Mouse (Mus musculus) macrophage (primary cell): ENCODE measurements around the gene Exoc5. TPM values are rescaled to one million over a fixed set of nuclear protein-coding genes. Genes with fewer than 3 reads are reported as not detected.

Source experiments
- H3K27ac ChIP-seq: fragments of 350-480 bp; formaldehyde crosslinking; 2 replicates; pipeline ENCODE4 v1.9.0; 2021
- H3K36me3 ChIP-seq: fragments of 350-480 bp; formaldehyde crosslinking; 2 replicates; pipeline ENCODE4 v1.9.0; 2021; ENCODE audit errors: inconsistent target
- H3K4me3 ChIP-seq: fragments of 350-480 bp; formaldehyde crosslinking; 2 replicates; pipeline ENCODE4 v1.9.0; 2021; ENCODE audit errors: inconsistent target
- H3K79me2 ChIP-seq: fragments of 350-480 bp; formaldehyde crosslinking; 2 replicates; pipeline ENCODE4 v1.9.0; 2021; ENCODE audit errors: inconsistent target
- WGBS: methylation state at CpG from one replicate; pipeline ENCODE4 v1.1.7; 2026; ENCODE audit warnings: inconsistent platforms; ENCODE audit not compliant: missing documents; 5-methylcytosine and 5-hydroxymethylcytosine counted together
- polyA plus RNA-seq: library from polyadenylated mRNA; stranded (reverse); fragments of 250-400 nt; gene quantifications from 3 replicates; pipeline ENCODE4 v1.2.4, GENCODE M21; 2018; ENCODE audit warnings: inconsistent platforms

Gene Exoc5
- polyA plus RNA-seq, 1 experiment from 2014 or later = 41.0 TPM

DNA sequence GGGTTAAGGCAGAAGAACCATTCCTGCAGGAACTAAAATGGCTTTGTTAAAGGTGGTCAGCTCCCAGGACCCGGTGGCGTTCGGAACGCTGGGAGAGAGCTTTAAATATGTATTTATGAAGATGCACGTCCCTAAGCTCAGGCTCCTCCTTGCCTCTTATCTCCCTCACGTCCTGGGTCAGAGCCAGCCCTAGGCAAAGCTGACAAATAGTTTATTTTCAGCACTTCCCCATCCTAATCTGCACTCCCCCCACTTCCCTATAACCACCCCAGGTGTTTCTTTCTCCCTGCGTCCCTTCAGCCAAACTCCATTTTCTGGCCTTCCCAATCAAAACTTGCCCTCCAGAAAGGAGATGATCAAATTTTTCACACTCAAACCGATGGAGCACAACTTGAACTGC is 80.2 kb downstream of the Exoc5 start:
- H3K4me3 ChIP-seq = no peak overlapping the region
- no peaks in the 10 kb centered on the region for H3K79me2 ChIP-seq
- 40% methylated on average over 8 of the region's 8 CpGs for WGBS
- no peak overlapping the region for H3K27ac ChIP-seq
- no peaks in the 10 kb centered on the region for H3K36me3 ChIP-seq

DNA sequence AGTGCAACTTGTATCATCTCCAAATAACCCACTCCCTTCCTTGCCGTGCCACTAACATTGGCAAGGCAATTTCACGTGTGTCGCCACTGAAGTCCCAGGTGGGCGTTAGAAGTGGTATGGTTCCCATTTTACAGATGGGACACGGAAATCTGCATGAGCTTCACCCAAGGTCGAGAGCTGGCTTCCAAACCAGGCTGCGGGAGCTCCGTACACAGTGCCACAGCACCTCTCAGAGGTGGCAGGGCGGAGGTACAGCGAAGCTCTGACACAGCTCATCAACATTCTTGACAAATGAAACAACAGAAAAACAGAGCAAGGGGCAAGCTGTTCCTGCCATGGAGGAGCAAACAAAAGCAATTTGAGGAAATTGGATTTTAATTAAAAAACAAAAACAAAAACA is 80.8 kb downstream of the Exoc5 start:
- H3K79me2 ChIP-seq = no peaks in the 10 kb centered on the region
- H3K27ac ChIP-seq = no peak overlapping the region
- no peaks in the 10 kb centered on the region for H3K36me3 ChIP-seq
- WGBS = 70% methylated on average over 10 of the region's 10 CpGs
- no peak overlapping the region for H3K4me3 ChIP-seq

DNA sequence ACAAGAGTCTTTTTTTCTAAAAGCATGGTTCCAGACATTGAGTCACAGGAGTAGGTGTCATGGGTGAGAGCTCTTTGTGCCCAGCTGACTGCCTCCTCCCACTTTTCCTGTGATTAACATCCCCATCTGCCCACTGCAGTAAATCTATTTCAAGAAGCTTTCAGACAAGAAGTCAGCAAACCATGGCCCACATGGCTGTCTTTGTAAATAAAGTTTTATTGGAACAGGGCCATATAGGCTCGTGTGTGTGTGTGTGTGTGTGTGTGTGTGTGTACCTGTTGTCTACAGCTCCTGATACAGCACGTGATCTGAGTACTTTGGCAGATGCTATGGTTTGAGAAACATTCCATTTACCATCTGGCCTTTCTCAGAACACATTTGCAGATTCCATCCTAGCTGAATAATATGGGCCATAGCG is 87.5 kb downstream of the Exoc5 start:
- WGBS = 80% methylated on average over 3 of the region's 3 CpGs

DNA sequence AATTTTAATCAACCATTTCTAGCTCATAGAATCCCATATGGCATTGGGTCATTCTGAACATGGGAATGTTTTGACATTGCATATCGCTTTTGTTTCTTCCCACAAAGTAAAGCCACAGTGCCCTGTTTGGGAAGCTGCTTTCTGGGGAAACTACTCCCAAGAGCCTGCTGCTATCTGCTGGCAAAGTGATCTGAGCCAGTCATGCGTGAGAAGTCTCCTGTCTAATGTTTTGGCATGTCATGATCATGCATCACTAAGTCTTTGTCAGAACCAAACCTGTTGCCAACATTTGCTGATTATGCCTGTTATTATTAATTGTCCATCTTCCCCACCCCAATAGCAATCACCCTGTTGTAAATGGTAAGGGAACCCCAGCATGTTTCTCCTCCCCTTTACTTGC is 94.9 kb downstream of the Exoc5 start:
- 88% methylated on average over 2 of the region's 2 CpGs for WGBS
- Histone ChIP-seq H3K36me3 (no peaks in the 10 kb centered on the region), H3K79me2 (no peaks in the 10 kb centered on the region), H3K27ac (no peak overlapping the region), H3K4me3 (no peak overlapping the region)

More for the DNA sequence above, 87.5 kb downstream of the Exoc5 start:
- H3K27ac ChIP-seq = no peak overlapping the region
- H3K4me3 ChIP-seq = no peak overlapping the region
- H3K36me3 ChIP-seq = no peaks in the 10 kb centered on the region
- no peaks in the 10 kb centered on the region for H3K79me2 ChIP-seq

DNA sequence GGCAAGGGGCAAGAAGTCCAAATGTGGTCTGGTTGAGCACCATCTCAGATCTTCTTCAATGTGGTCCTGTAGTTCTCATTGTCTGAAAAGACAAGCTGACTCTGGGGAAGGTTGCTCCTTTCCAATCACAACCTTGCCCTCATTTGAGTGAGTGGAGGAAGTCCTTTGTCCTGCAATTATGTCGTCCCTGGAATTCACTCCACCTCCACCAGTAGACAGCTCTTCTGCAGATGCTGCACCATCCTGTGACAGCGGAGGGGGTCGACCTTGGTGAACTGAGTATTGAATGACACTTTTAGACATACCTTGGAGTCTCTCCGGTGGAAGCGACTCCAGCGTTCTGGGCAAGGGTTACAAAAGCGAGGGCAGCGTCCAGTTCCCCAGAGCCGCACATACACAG is 97.8 kb downstream of the Exoc5 start:
- H3K79me2 ChIP-seq = no peaks in the 10 kb centered on the region
- H3K27ac ChIP-seq = no peak overlapping the region
- 91% methylated on average over 9 of the region's 9 CpGs for WGBS
- no peak overlapping the region for H3K4me3 ChIP-seq
- H3K36me3 ChIP-seq = no peaks in the 10 kb centered on the region

Other genes starting within 250 kb of the Exoc5 start
- 8.6 to 16.8 TPM (median 13.0 TPM) in 3 replicates for gene Ap5m1, start 556 bp downstream of the Exoc5 start, polyA plus RNA-seq
- gene Naa30, start 105.6 kb upstream of the Exoc5 start, polyA plus RNA-seq = 12.2 to 15.5 TPM (median 13.6 TPM) in 3 replicates
- gene ccdc198, start 178.8 kb upstream of the Exoc5 start, polyA plus RNA-seq = not detected in 3 replicates